Mouse (Mus musculus) neural tube, embryonic 10.5 days (tissue): Measurements from ENCODE around the gene Hs6st1.

Experiments used
- DNase-seq: peaks from one replicate; pipeline ENCODE4 v3.0.0-alpha.2; 2017; ENCODE audit warnings: low spot score; ENCODE audit errors: extremely low spot score

Hs6st1 gene

DNA sequence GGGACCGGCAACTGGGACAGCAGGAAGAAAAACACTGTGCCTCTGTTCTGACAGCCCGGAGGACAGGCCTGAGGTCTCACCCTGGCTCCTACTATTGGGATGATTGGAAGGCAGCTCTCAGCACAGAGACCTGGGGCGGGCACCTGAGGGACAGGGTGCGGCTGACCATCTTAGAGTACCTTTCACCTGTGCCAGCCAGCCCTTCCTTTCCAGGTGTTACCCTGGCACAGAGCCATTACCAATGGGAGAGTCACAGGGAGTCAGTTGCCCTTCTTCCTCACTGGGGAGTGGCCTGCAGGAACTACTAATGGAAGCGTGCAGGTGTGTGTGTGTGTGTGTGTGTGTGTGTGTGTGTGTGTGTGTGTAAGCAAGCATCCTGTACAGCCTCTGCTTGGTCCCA is 15.4 kb downstream of the Hs6st1 start:
- no peak for DNase-seq

GRCm38 (mm10) chr1:36085069-36085468 is 16.9 kb downstream of the Hs6st1 start:
- no peak for DNase-seq

GRCm38 (mm10) chr1:36088367-36088766 is 20.2 kb downstream of the Hs6st1 start:
- no peak for DNase-seq

- no peak for DNase-seq
Measured at GRCm38 (mm10) chr1:36089481-36089880, 21.3 kb downstream of the Hs6st1 start.

DNA sequence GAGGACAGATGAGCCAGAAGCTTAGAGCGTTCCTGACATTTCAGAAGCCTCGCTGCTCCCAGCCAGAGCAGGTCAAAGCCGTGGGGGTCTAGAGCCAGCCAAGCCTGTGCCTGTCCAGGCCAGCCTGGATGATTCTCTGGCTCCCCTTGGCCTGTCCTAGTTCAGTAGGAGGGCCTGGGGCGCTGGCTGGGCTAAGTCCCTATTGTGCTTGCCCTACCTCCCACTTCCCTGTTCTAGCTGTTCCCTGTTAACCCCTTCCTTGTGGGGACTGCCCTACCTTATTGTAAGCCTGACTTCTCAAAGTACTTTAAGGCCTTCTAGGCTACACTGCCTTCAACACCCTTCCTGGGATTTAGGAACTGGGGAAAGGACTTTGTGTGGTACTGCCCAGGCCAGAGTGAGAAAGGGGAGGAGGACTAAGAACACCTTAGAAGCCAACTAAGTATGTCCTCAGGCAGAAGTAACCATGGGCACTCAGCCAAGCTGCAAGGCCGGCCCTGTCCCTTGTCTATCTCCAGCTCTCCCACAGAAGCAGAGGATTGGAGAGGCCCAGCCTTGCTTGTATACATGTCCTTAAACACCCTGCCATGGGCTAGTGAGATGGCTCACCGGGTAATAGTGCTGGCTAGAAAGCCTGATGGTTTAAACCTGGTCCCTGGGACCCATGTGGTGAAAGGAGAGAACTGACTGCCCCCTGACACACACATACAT is 22.0 kb downstream of the Hs6st1 start:
- DNase-seq, result no peak

GRCm38 (mm10) chr1:36090722-36091110 is 22.5 kb downstream of the Hs6st1 start:
- DNase-seq, result no peak

- DNase-seq, result no peak
Measured at GRCm38 (mm10) chr1:36091246-36091645, 23.0 kb downstream of the Hs6st1 start.

- DNase-seq, result no peak
Measured at GRCm38 (mm10) chr1:36093741-36094140, 25.5 kb downstream of the Hs6st1 start.

DNA sequence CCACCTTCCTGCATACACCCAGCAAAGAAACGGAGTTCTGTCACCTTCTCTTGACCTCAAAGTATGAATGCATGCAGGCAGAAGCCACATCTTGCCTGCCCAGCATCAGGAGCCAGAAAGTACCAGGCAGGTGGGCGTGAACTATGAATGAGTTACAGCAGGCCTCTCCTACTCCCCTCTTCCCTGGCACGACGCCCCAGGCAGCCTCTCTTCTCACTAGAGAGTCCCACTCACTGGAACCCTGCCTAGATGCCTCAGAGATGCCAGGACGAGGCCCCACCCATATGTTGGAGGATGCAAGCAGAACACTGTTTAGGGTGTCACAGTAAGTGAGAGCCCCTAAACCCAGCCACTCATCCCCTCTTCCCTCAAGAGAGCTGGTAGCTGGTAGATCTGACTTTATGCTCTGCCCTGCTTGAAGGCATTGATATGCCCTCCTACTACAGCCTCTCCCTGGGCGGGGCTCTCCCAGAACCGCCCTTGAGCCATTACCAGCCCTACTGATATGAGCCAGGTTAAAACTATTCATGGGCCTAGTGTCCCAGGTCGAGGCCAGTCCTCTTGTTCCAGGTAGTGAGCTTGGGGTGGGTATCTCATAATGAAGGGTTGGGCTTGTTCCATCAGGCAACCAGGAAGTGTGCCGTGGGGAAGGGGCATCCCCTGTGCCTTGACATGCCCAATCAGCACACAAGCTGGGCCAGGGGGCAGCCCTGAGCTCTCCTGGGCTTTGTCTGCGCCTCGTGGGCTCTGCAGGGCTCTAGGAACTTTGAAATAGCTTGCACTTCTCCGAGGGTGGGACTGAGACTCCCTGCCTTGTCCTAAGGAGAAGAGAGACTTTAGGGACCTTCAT is 27.4 kb downstream of the Hs6st1 start:
- no peak for DNase-seq

- DNase-seq, result no peak
Measured at GRCm38 (mm10) chr1:36098432-36098831, 30.2 kb downstream of the Hs6st1 start.

DNA sequence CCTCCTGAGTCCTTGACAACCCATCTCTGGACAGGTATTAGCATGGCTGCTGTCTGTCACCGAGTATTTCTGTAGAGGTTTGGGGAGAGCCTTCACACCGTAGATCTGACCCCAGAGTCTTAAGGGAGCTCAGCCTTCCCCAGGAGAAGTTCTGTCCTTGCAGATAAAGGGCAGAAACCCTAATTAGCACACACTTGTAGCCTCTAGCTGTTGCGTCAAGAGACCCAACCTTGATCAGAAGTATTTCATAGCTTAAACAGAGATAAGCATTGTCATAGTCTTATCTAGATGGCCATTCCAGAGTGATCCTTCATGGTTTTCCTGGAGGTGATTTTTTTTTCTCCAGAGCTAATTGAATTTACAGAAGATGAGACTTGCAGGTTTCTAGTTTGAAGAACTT is 32.2 kb downstream of the Hs6st1 start:
- no peak for DNase-seq

GRCm38 (mm10) chr1:36105917-36106706 is 37.9 kb downstream of the Hs6st1 start:
- DNase-seq, result no peak

GRCm38 (mm10) chr1:36109987-36110386 is 41.8 kb downstream of the Hs6st1 start:
- no peak for DNase-seq

GRCm38 (mm10) chr1:36112665-36113064 is 44.5 kb downstream of the Hs6st1 start:
- no peak for DNase-seq

DNA sequence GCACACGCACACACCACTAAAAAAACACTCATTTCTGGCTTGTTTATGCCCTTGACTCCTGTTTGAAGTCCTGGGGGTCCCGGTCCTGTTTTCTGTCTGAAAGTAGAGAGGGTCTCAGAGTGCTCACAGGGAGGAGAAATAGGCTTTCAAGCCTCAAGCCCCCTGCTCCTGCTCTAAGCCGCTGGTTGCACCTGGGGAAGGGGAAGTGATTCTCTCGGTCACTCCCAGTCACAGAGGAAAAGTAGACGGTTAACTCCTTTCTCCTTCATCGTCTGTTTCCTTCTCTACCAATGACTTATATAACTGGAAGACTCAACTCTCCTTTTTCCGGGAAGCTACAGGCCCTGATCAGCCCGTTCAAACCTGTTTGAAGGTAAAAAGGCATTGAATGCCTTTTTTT is 45.5 kb downstream of the Hs6st1 start:
- DNase-seq, result no peak

DNA sequence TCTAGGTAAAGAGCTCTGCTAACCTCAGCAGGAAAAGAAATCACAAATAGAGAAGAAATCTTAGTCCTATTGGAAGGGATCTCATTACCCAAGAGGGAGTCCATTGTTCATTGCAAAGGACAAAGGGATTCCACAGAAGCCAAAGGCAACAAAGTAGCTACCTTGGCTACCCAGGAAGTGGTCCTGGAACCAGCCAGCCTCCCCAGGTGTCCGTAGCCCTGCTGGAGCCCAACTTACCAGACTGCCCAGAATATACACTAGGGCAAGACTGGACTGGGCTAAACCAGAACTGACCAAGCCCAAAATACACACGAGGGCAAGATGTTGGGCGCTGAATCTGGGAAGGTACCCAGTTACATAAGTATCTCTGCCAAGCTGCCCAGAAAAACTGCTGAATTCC is 46.6 kb downstream of the Hs6st1 start:
- no peak for DNase-seq

DNA sequence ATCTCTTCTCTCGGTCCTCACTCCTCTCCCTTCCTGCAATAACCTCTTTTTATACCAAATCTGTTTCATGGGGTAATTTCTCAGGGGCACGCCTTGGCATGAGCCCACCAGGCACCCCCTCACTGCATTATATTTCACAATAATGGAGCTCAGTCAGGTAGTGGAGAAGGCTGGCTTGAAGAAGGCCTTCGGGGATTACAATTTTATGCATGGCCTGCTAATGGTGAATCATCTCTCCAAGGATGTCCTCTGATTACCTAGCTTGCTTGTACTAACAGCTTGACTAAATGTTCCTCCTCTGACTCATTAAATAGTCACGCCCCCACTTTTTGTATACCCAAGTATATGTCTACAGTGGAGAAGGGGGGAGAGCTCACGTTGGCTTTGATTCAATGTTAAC is 48.3 kb downstream of the Hs6st1 start:
- DNase-seq, result no peak

DNA sequence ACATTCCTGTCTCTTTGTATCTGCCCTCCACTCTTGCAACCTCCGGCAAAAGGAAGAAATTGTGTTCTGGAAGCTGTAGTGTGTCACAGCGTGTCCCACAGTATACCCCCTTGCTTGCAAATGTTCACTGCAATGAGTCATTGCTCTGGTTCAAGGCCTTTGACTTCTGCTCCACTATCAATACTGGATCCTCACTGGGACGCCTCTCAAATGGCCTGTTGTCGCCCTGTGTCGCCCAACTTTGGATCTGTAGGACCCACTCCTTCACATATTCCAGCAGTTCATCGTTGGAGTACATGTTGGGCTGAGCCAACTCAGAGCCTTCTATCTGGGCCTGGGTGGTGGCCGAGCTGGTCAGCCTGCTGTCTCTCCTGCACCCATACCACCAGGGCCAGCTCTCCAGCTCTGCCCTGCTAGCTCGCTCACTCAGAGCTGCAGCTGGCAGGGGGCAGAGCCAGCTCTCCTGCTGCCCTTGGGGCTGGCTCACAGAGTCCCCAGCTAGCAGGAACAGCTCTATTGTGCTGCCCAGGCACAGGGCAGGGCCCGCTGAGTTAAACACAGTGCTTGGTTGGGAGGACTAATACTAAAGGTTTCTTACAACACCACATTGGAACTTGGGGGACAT is 50.0 kb downstream of the Hs6st1 start:
- DNase-seq, result no peak

DNA sequence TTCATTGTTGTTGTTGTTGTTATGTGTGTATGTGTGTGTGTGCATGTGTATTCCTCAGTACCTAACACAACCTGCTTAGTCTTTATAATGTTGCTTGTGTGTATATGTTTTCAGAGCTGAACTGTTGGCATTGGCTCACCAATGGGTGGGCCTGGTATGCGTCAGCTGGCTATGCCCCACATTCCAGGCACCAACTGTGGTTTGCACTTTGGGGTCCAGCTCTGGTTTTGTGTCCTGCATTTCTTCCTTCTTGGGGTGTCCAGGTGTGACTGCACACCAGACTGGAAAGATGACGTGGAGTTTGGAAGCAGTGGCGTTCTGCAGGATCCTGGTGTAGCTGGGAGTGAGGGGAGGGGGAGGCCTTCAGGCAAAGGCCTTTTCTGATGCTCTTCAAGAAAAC is 50.8 kb downstream of the Hs6st1 start:
- DNase-seq, result no peak

GRCm38 (mm10) chr1:36119426-36119825 is 51.2 kb downstream of the Hs6st1 start:
- no peak for DNase-seq

DNA sequence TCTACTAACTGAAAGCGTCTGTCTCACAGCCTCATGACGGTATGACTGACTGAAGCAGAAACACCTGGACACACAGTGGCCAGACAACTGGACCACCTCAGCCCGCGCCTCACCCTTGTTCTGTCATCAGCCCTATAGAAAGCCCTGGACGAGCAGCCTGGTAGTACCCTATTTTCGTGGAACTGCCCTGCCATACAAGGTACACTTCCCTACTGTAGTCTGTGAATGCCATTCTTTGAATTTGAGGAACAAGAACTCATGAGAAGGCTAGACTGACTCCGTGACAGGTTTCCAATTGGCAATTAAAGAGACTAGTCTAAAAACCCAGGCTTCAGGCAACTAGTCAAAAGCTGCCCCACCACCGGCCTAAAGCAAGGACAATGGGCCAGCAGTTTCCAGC is 53.0 kb downstream of the Hs6st1 start:
- no peak for DNase-seq

- no peak for DNase-seq
Measured at GRCm38 (mm10) chr1:36125076-36125475, 56.9 kb downstream of the Hs6st1 start.
